Mouse (Mus musculus) left cerebral cortex, postnatal 10 days (tissue): ENCODE data around the gene Sost. TPM values are rescaled to one million over a fixed set of nuclear protein-coding genes. Genes with fewer than 3 reads are reported as not detected.
"Not testable (repeated sequence)": the region's sequence is repeated elsewhere in the genome, so short reads cannot be mapped to it uniquely, and the experiment has no call there.

ENCODE experiments used
- DNase-seq, 2 experiments: peaks; one replicate each; pipeline ENCODE4 v3.0.0; 2021 to 2022; ENCODE audit warnings: low spot score in 2 of 2, mixed read lengths in 1 of 2; ENCODE audit errors: extremely low spot score in 1 of 2
- intact Hi-C: fragments of 180-260 bp; cut with DNase I; formaldehyde crosslinking; loops from one replicate; pipeline ENCODE4 v1.15.1; 2025
- total RNA-seq, 2 experiments: library from RNA; stranded (reverse); gene quantifications; 2 replicates each; pipeline ENCODE4 v1.2.3; 2021

Gene Sost
- total RNA-seq, 2 experiments from 2014 or later = not detected

GRCm38 (mm10) chr11:101985450-101985849 is 18.6 kb upstream of the Sost start:
- not testable (repeated sequence) for DNase-seq
- intact Hi-C loops = loop anchor here (2.0 kb wide), 1 partner anchor 53 kb away; no protein-coding TSS in a partner anchor

GRCm38 (mm10) chr11:101984054-101985025 is 17.5 kb upstream of the Sost start, which contains the start of gene Cfap97d1:
Cfap97d1 (plus strand) TSS chr11:101984279.
- intact Hi-C loops = loop anchor here (2.0 kb wide), 1 partner anchor 54 kb away; no protein-coding TSS in a partner anchor
- peak; percentile 96 to 98 for DNase-seq

- DNase-seq = no peak
- intact Hi-C loops = no loop called here
Observed at GRCm38 (mm10) chr11:101983431-101983921, 16.7 kb upstream of the Sost start.

- no peak for DNase-seq
- intact Hi-C loops = no loop called here
Observed at GRCm38 (mm10) chr11:101982981-101983411, 16.2 kb upstream of the Sost start.

GRCm38 (mm10) chr11:101981850-101982249 is 15.0 kb upstream of the Sost start:
- intact Hi-C loops = no loop called here
- DNase-seq = no peak

- no peak for DNase-seq
- intact Hi-C loops = no loop called here
Observed at GRCm38 (mm10) chr11:101980603-101981157, 13.9 kb upstream of the Sost start.

GRCm38 (mm10) chr11:101979140-101979539 is 12.3 kb upstream of the Sost start:
- DNase-seq = no peak
- intact Hi-C loops = no loop called here

- intact Hi-C loops = no loop called here
Observed at GRCm38 (mm10) chr11:101976949-101977348, 10.1 kb upstream of the Sost start.

GRCm38 (mm10) chr11:101974923-101975322 is 8.1 kb upstream of the Sost start:
- intact Hi-C loops = no loop called here
- no peak for DNase-seq

More at GRCm38 (mm10) chr11:101976949-101977348, 10.1 kb upstream of the Sost start:
- no peak for DNase-seq

- intact Hi-C loops = no loop called here
- DNase-seq = peak in 1 of 2 experiments; percentile 43
Observed at GRCm38 (mm10) chr11:101974181-101974580, 7.4 kb upstream of the Sost start.

GRCm38 (mm10) chr11:101973496-101973895 is 6.7 kb upstream of the Sost start:
- intact Hi-C loops = no loop called here
- no peak for DNase-seq

GRCm38 (mm10) chr11:101972651-101973050 is 5.8 kb upstream of the Sost start:
- intact Hi-C loops = no loop called here

GRCm38 (mm10) chr11:101972097-101972496 is 5.3 kb upstream of the Sost start:
- DNase-seq = no peak
- intact Hi-C loops = no loop called here

More at GRCm38 (mm10) chr11:101972651-101973050, 5.8 kb upstream of the Sost start:
- no peak for DNase-seq

GRCm38 (mm10) chr11:101971410-101971809 is 4.6 kb upstream of the Sost start:
- no peak for DNase-seq
- intact Hi-C loops = no loop called here

GRCm38 (mm10) chr11:101969835-101970234 is 3.0 kb upstream of the Sost start:
- DNase-seq = no peak
- intact Hi-C loops = no loop called here

- DNase-seq = peak; percentile 83 to 85
- intact Hi-C loops = loop anchor here (1.0 kb wide), 1 partner anchor 47 kb away; no protein-coding TSS in a partner anchor
Observed at GRCm38 (mm10) chr11:101968791-101969190, 2.0 kb upstream of the Sost start.

- intact Hi-C loops = loop anchor here (1.0 kb wide), 1 partner anchor 47 kb away; no protein-coding TSS in a partner anchor
Observed at GRCm38 (mm10) chr11:101968311-101968710, 1.5 kb upstream of the Sost start.

GRCm38 (mm10) chr11:101965553-101965952 is 1.3 kb downstream of the Sost start:
- intact Hi-C loops = no loop called here
- DNase-seq = no peak

More at GRCm38 (mm10) chr11:101968311-101968710, 1.5 kb upstream of the Sost start:
- DNase-seq = no peak

- DNase-seq = no peak
- intact Hi-C loops = loop anchor here (5.0 kb wide), 1 partner anchor 152 kb away; no protein-coding TSS in a partner anchor
Observed at GRCm38 (mm10) chr11:101964647-101965046, 2.2 kb downstream of the Sost start.
